Mouse (Mus musculus): ENCODE results near the gene Chrm4. TPM values are rescaled to one million over a fixed set of nuclear protein-coding genes. Genes with fewer than 3 reads are reported as not detected.

Chrm4 gene
- polyA plus RNA-seq, 1 experiment from 2014 or later: 1.0 TPM

Small RNA genes lying within 50 kb of the gene (microRNA-seq; reads per million reads assigned to microRNA genes)
- not detected for gene Mir6999

Other genes with a start within 250 kb of the Chrm4 start
- 22.9 and 25.5 TPM in 2 replicates for gene Atg13, start 216.7 kb upstream of the Chrm4 start, polyA plus RNA-seq (2016; fragmentation: Nextera tagmentation; extraction: Ambion mirVana)
- 22.5 and 26.2 TPM in 2 replicates for gene Harbi1, start 216.4 kb upstream of the Chrm4 start, polyA plus RNA-seq (2016; fragmentation: Nextera tagmentation; extraction: Ambion mirVana)
- 21.2 and 23.1 TPM in 2 replicates for gene Ambra1, start 197.1 kb upstream of the Chrm4 start, polyA plus RNA-seq (2016; fragmentation: Nextera tagmentation; extraction: Ambion mirVana)
- gene Mdk, start 5.0 kb downstream of the Chrm4 start, polyA plus RNA-seq (2016; fragmentation: Nextera tagmentation; extraction: Ambion mirVana): 1,290 and 1,659 TPM in 2 replicates
- 0.12 and 0.19 TPM in 2 replicates for gene Gm9821, start 18.5 kb downstream of the Chrm4 start, polyA plus RNA-seq (2016; fragmentation: Nextera tagmentation; extraction: Ambion mirVana)
- gene Dgkz, start 48.6 kb downstream of the Chrm4 start, polyA plus RNA-seq (2016; fragmentation: Nextera tagmentation; extraction: Ambion mirVana): 28.3 and 35.0 TPM in 2 replicates
- 0.96 and 1.6 TPM in 2 replicates for gene Creb3l1, start 97.3 kb downstream of the Chrm4 start, polyA plus RNA-seq (2016; fragmentation: Nextera tagmentation; extraction: Ambion mirVana)
- gene Phf21a, start 165.9 kb downstream of the Chrm4 start, polyA plus RNA-seq (2016; fragmentation: Nextera tagmentation; extraction: Ambion mirVana): 36.7 and 41.3 TPM in 2 replicates